Mouse (Mus musculus) myocyte (in vitro differentiated cells): ENCODE measurements around the gene St3gal3.

ENCODE experiments used
- CEBPB ChIP-seq: IDR thresholded peaks from 2 replicates; pipeline ENCODE4 v1.6.1; 2011; ENCODE audit warnings: mild to moderate bottlenecking, moderate library complexity; ENCODE audit not compliant: poor library complexity, insufficient read depth, severe bottlenecking
- MAX ChIP-seq: IDR thresholded peaks from one replicate; pipeline ENCODE4 v1.6.1; 2011; ENCODE audit warnings: low read depth, mild to moderate bottlenecking, control low read depth
- MYOD1 ChIP-seq, 3 experiments: IDR thresholded peaks; one replicate each; pipeline ENCODE4 v1.6.1; 2011; ENCODE audit warnings: control low read depth in 2 of 3, low read depth in 2 of 3, mild to moderate bottlenecking in 2 of 3, moderate library complexity in 1 of 3; ENCODE audit not compliant: insufficient read length in 2 of 3, control insufficient read depth in 1 of 3
- POLR2A ChIP-seq: IDR thresholded peaks from one replicate; pipeline ENCODE4 v1.6.1; 2011; ENCODE audit warnings: low read depth, mild to moderate bottlenecking, control low read depth, moderate library complexity; ENCODE audit not compliant: insufficient read length
- POLR2AphosphoS2 ChIP-seq: IDR thresholded peaks from one replicate; pipeline ENCODE4 v1.6.1; 2011; ENCODE audit warnings: low read depth, control low read depth; ENCODE audit not compliant: insufficient read length

- TF ChIP-seq POLR2AphosphoS2 (no peak), MAX (no peak), POLR2A (no peak), MYOD1 (IDR thresholded peaks at IDR 0.05; ENCODE audit: control insufficient read depth in 1 of 3, insufficient read length in 2 of 3, low read depth in 2 of 3) (no peak), CEBPB (no peak)
Measured at GRCm38 (mm10) chr4:117898111-117898510, 236.6 kb downstream of the St3gal3 start.
